Mouse (Mus musculus): ENCODE results near the gene Msx2. TPM values are rescaled to one million over a fixed set of nuclear protein-coding genes. Genes with fewer than 3 reads are reported as not detected.
A peak's percentile ranks its signal among the peaks of the same experiment; 100 is the strongest.

Gene Msx2
- polyA plus RNA-seq, 2 experiments = 0.02 TPM; not detected in 1

GRCm38 (mm10) chr13:53514574-53514973 lies 41.7 kb upstream of the Msx2 start:
- no peaks in the 10 kb centered on the region for H3K36me3 ChIP-seq (replicated peaks; ENCODE audit: control insufficient read depth, insufficient read depth, low read depth)
- no peak overlapping the region for H3K4me3 ChIP-seq (ENCODE audit: insufficient read depth in 1 of 2, low read depth in 2 of 2, low read length in 2 of 2)
- no peak overlapping the region for H3K4me2 ChIP-seq (ENCODE audit: low read depth)
- TF ChIP-seq CTCF (IDR thresholded peaks at IDR 0.05; ENCODE audit: low read depth) (no peak), EP300 (IDR thresholded peaks at IDR 0.05; ENCODE audit: low read depth) (no peak)
- ATAC-seq (ENCODE audit: insufficient read depth) (no peak), DNase-seq (ENCODE audit: low read depth in 3 of 3, low spot score in 3 of 3) (peak; percentile 3 to 36 (median 31))
- no peaks in the 10 kb centered on the region for H3K27me3 ChIP-seq (ENCODE audit: control insufficient read depth, insufficient read depth, low read length)
- no peak overlapping the region for H3K9ac ChIP-seq (replicated peaks)
- peaks cover 0 to 3% of the 10 kb centered on the region in 2 experiments; a peak in 1 of 4 replicates for H3K4me1 ChIP-seq (replicated peaks; ENCODE audit: control insufficient read depth in 2 of 2, insufficient read depth in 2 of 2, low read length in 1 of 2)
- no peaks in the 10 kb centered on the region; the same call in 1 of the 2 replicates for H3K9me3 ChIP-seq (ENCODE audit: control insufficient read depth, low read length)
- no peak overlapping the region for H3K27ac ChIP-seq

- TF ChIP-seq EP300 (IDR thresholded peaks at IDR 0.05; ENCODE audit: low read depth) = no peak
- no peak for TF ChIP-seq CTCF (IDR thresholded peaks at IDR 0.05; ENCODE audit: low read depth)
- H3K4me1 ChIP-seq (replicated peaks; ENCODE audit: control insufficient read depth in 2 of 2, insufficient read depth in 2 of 2, low read length in 1 of 2) = peaks cover 0 to 3% of the 10 kb centered on the region in 2 experiments; a peak in 1 of 4 replicates
- 33% methylated on average over 2 of the region's 2 CpGs for WGBS (ENCODE audit: insufficient replicate concordance)
- H3K4me2 ChIP-seq (ENCODE audit: low read depth) = no peak overlapping the region
- no peak overlapping the region for H3K4me3 ChIP-seq (ENCODE audit: insufficient read depth in 1 of 2, low read depth in 2 of 2, low read length in 2 of 2)
- H3K27ac ChIP-seq = no peak overlapping the region
- H3K9me3 ChIP-seq (ENCODE audit: control insufficient read depth, low read length) = no peaks in the 10 kb centered on the region; the same call in 1 of the 2 replicates
- ATAC-seq (ENCODE audit: insufficient read depth) (no peak), DNase-seq (ENCODE audit: low read depth in 3 of 3, low spot score in 3 of 3) (no peak)
- no peaks in the 10 kb centered on the region for H3K36me3 ChIP-seq (replicated peaks; ENCODE audit: control insufficient read depth, insufficient read depth, low read depth)
- H3K9ac ChIP-seq (replicated peaks) = no peak overlapping the region
- no peaks in the 10 kb centered on the region for H3K27me3 ChIP-seq (ENCODE audit: control insufficient read depth, insufficient read depth, low read length)
These were observed 38.5 kb upstream of the Msx2 start for GRCm38 (mm10) chr13:53511366-53511765.

GRCm38 (mm10) chr13:53502406-53502805 lies 29.5 kb upstream of the Msx2 start:
- TF ChIP-seq CTCF (IDR thresholded peaks at IDR 0.05; ENCODE audit: low read depth) = no peak
- TF ChIP-seq EP300 (IDR thresholded peaks at IDR 0.05; ENCODE audit: low read depth) = no peak
- H3K4me1 ChIP-seq (replicated peaks; ENCODE audit: control insufficient read depth in 2 of 2, insufficient read depth in 2 of 2, low read length in 1 of 2) = no peaks in the 10 kb centered on the region
- 40% methylated on average over 6 of the region's 6 CpGs for WGBS (ENCODE audit: insufficient replicate concordance)
- H3K9ac ChIP-seq (replicated peaks) = no peak overlapping the region
- ATAC-seq (ENCODE audit: insufficient read depth) (no peak), DNase-seq (ENCODE audit: low read depth in 3 of 3, low spot score in 3 of 3) (no peak)
- no peak overlapping the region for H3K27ac ChIP-seq
- no peaks in the 10 kb centered on the region for H3K27me3 ChIP-seq (ENCODE audit: control insufficient read depth, insufficient read depth, low read length)
- H3K4me3 ChIP-seq (ENCODE audit: insufficient read depth in 1 of 2, low read depth in 2 of 2, low read length in 2 of 2) = no peak overlapping the region
- no peak overlapping the region for H3K4me2 ChIP-seq (ENCODE audit: low read depth)
- no peaks in the 10 kb centered on the region for H3K36me3 ChIP-seq (replicated peaks; ENCODE audit: control insufficient read depth, insufficient read depth, low read depth)
- H3K9me3 ChIP-seq (ENCODE audit: control insufficient read depth, low read length) = no peaks in the 10 kb centered on the region

GRCm38 (mm10) chr13:53501561-53502253 lies 28.8 kb upstream of the Msx2 start:
- H3K9me3 ChIP-seq (ENCODE audit: control insufficient read depth, low read length) = no peaks in the 10 kb centered on the region
- no peak overlapping the region for H3K4me3 ChIP-seq (ENCODE audit: insufficient read depth in 1 of 2, low read depth in 2 of 2, low read length in 2 of 2)
- no peaks in the 10 kb centered on the region for H3K27me3 ChIP-seq (ENCODE audit: control insufficient read depth, insufficient read depth, low read length)
- no peaks in the 10 kb centered on the region for H3K36me3 ChIP-seq (replicated peaks; ENCODE audit: control insufficient read depth, insufficient read depth, low read depth)
- 20% methylated on average over 10 of the region's 10 CpGs for WGBS (ENCODE audit: insufficient replicate concordance)
- H3K4me1 ChIP-seq (replicated peaks; ENCODE audit: control insufficient read depth in 2 of 2, insufficient read depth in 2 of 2, low read length in 1 of 2) = no peaks in the 10 kb centered on the region
- no peak overlapping the region for H3K4me2 ChIP-seq (ENCODE audit: low read depth)
- TF ChIP-seq EP300 (IDR thresholded peaks at IDR 0.05; ENCODE audit: low read depth) = no peak
- TF ChIP-seq CTCF (IDR thresholded peaks at IDR 0.05; ENCODE audit: low read depth) = no peak
- no peak overlapping the region for H3K9ac ChIP-seq (replicated peaks)
- no peak overlapping the region for H3K27ac ChIP-seq
- DNase-seq (ENCODE audit: low read depth in 3 of 3, low spot score in 3 of 3) (no peak), ATAC-seq (ENCODE audit: insufficient read depth) (no peak)

- H3K36me3 ChIP-seq (replicated peaks; ENCODE audit: control insufficient read depth, insufficient read depth, low read depth) = no peaks in the 10 kb centered on the region
- H3K9me3 ChIP-seq (ENCODE audit: control insufficient read depth, low read length) = no peaks in the 10 kb centered on the region
- H3K4me3 ChIP-seq (ENCODE audit: insufficient read depth in 1 of 2, low read depth in 2 of 2, low read length in 2 of 2) = no peak overlapping the region
- H3K27ac ChIP-seq = no peak overlapping the region
- H3K4me2 ChIP-seq (ENCODE audit: low read depth) = no peak overlapping the region
- 35% methylated on average over 3 of the region's 3 CpGs for WGBS (ENCODE audit: insufficient replicate concordance)
- ATAC-seq (ENCODE audit: insufficient read depth) = no peak
- no peak for DNase-seq (ENCODE audit: low read depth in 3 of 3, low spot score in 3 of 3)
- no peaks in the 10 kb centered on the region for H3K4me1 ChIP-seq (replicated peaks; ENCODE audit: control insufficient read depth in 2 of 2, insufficient read depth in 2 of 2, low read length in 1 of 2)
- TF ChIP-seq CTCF (IDR thresholded peaks at IDR 0.05; ENCODE audit: low read depth) (no peak), EP300 (IDR thresholded peaks at IDR 0.05; ENCODE audit: low read depth) (no peak)
- no peak overlapping the region for H3K9ac ChIP-seq (replicated peaks)
- no peaks in the 10 kb centered on the region for H3K27me3 ChIP-seq (ENCODE audit: control insufficient read depth, insufficient read depth, low read length)
These were observed 28.2 kb upstream of the Msx2 start for GRCm38 (mm10) chr13:53501057-53501456.
